18 mouse cellular contexts compared by ENCODE assay signal in the genomic region with DNA sequence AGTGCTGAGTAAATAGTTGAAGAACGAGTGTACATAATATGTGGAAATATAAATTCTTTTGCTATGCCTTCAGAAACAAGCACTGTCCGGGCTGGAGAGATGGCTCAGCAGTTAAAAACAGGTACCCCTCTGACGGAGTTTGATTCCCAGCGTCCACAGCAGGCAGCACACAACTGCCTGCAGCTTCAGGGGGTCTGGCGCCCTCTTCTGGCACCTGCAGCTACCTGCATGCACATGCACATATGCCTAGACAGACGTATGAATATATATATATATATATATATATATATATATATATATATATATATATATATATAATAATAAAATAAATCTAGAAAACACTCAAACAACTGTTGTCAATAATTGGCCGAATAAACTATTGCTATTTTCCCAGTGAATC. TPM values are rescaled to one million over a fixed set of nuclear protein-coding genes. Genes with fewer than 3 reads are reported as not detected.
"Had no signal": no experiment of that assay in that cellular context is flagged by ENCODE, and none has a peak within 500 bp of the region (broad histone marks: within the 10 kb centered on the region; RNA-seq: fewer than 3 reads in every experiment).

No protein-coding gene starts in this region.

- ATAC-seq: intestine, embryonic 15.5 days; midbrain, embryonic 16.5 days had no signal

- H3K4me3 ChIP-seq: intestine, embryonic 15.5 days; limb, embryonic 13.5 days; liver, embryonic 15.5 days; midbrain, embryonic 12.5 days; neural tube, embryonic 13.5 days had no signal

- H3K9ac ChIP-seq: intestine, embryonic 15.5 days; limb, embryonic 13.5 days; liver, embryonic 15.5 days; lung, embryonic 14.5 days; midbrain, embryonic 12.5 days; neural tube, embryonic 13.5 days had no signal

- H3K36me3 ChIP-seq: intestine, embryonic 15.5 days; limb, embryonic 13.5 days; liver, embryonic 15.5 days; midbrain, embryonic 12.5 days; neural tube, embryonic 13.5 days had no signal

- DNase-seq: kidney, adult 18-20 months; kidney, postnatal 14 days; layer of hippocampus, postnatal 36 days; left cerebral cortex, postnatal 4 days; lung, embryonic 14.5 days; lung, postnatal 14 days; retina, postnatal 1 day; right cerebral cortex, postnatal 4 days; spleen, adult 18-20 months; thymus, adult 18-20 months; thymus, postnatal 14 days had no signal

- H3K9me3 ChIP-seq: intestine, embryonic 15.5 days; liver, embryonic 15.5 days; midbrain, embryonic 12.5 days had no signal

- H3K4me2 ChIP-seq: intestine, embryonic 15.5 days; limb, embryonic 13.5 days; liver, embryonic 15.5 days; lung, embryonic 14.5 days; midbrain, embryonic 12.5 days; neural tube, embryonic 13.5 days had no signal

- H3K27ac ChIP-seq: intestine, embryonic 15.5 days; limb, embryonic 13.5 days; liver, embryonic 15.5 days; midbrain, embryonic 12.5 days; neural tube, embryonic 13.5 days had no signal

- H3K4me1 ChIP-seq: liver, embryonic 15.5 days; neural tube, embryonic 13.5 days had no signal

- H3K27me3 ChIP-seq: intestine, embryonic 15.5 days; neural tube, embryonic 13.5 days had no signal

RNA-seq across cellular contexts. Expression of gene Pitx1, which starts 35.4 kb away (rescaled TPM):
- total RNA-seq: layer of hippocampus, postnatal 36 days; left cerebral cortex, postnatal 4 days; megakaryocyte-erythroid progenitor cell, adult 5-6 weeks had no signal
- polyA plus RNA-seq: neural tube, embryonic 13.5 days had no signal
